Mouse (Mus musculus) forebrain, embryonic 15.5 days (tissue): ENCODE measurements around the gene Hcrtr2. TPM values are rescaled to one million over a fixed set of nuclear protein-coding genes. Genes with fewer than 3 reads are reported as not detected.

Experiments
- ATAC-seq: fragments of 200-750 bp; cut with Nextera tagmentation; replicated peaks from 2 replicates; pipeline ENCODE4 v1.8.0; 2017; ENCODE audit warnings: mild to moderate bottlenecking, moderate TSS enrichment, moderate library complexity
- H3K27ac ChIP-seq: fragments of 300-500 bp; sonication (generic); replicated peaks from 2 replicates; pipeline ENCODE4 v1.5.1; 2015; ENCODE audit warnings: mild to moderate bottlenecking, inconsistent platforms
- H3K27me3 ChIP-seq: fragments of 300-500 bp; sonication (generic); 2 replicates; pipeline ENCODE4 v1.6.1; 2015; ENCODE audit warnings: inconsistent platforms
- H3K36me3 ChIP-seq: fragments of 300-500 bp; sonication (generic); 2 replicates; pipeline ENCODE4 v1.6.1; 2015; ENCODE audit warnings: mild to moderate bottlenecking, inconsistent platforms
- H3K4me1 ChIP-seq: fragments of 300-500 bp; sonication (generic); 2 replicates; pipeline ENCODE4 v1.6.1; 2015; ENCODE audit warnings: inconsistent platforms
- H3K4me2 ChIP-seq: fragments of 300-500 bp; sonication (generic); replicated peaks from 2 replicates; pipeline ENCODE4 v1.6.1; 2015; ENCODE audit warnings: mild to moderate bottlenecking, inconsistent platforms
- H3K4me3 ChIP-seq: fragments of 300-500 bp; sonication (generic); 2 replicates; pipeline ENCODE4 v1.5.1; 2015; ENCODE audit warnings: mild to moderate bottlenecking, inconsistent platforms
- H3K9ac ChIP-seq: fragments of 300-500 bp; sonication (generic); replicated peaks from 2 replicates; pipeline ENCODE4 v1.6.1; 2015; ENCODE audit warnings: mild to moderate bottlenecking, inconsistent platforms
- H3K9me3 ChIP-seq: fragments of 300-500 bp; sonication (generic); 2 replicates; pipeline ENCODE4 v1.6.1; 2016; ENCODE audit warnings: inconsistent platforms
- WGBS: fragments of 180-500 bp; shearing (Covaris S2); methylation state at CpG from one replicate; pipeline ENCODE4 v1.1.7; 2015; ENCODE audit warnings: mixed read lengths; 5-methylcytosine and 5-hydroxymethylcytosine counted together
- polyA plus RNA-seq: library from polyadenylated mRNA; unstranded; fragments of >200 nt; fragmentation: Nextera tagmentation; extraction: Ambion mirVana; gene quantifications from 2 replicates; pipeline ENCODE4 v1.2.1, GENCODE M21; 2015

The Hcrtr2 gene
- polyA plus RNA-seq, 1 experiment from 2014 or later = 2.9 TPM

GRCm38 (mm10) chr9:76313921-76314320 is 9.7 kb downstream of the Hcrtr2 start:
- Histone ChIP-seq H3K4me3 (no peak overlapping the region), H3K27ac (no peak overlapping the region), H3K4me1 (no peaks in the 10 kb centered on the region), H3K9ac (no peak overlapping the region), H3K9me3 (no peaks in the 10 kb centered on the region), H3K27me3 (no peaks in the 10 kb centered on the region), H3K4me2 (no peak overlapping the region), H3K36me3 (no peaks in the 10 kb centered on the region)
- ATAC-seq = no peak

GRCm38 (mm10) chr9:76312221-76312620 is 11.4 kb downstream of the Hcrtr2 start:
- WGBS = 58% methylated on average over 1 of the region's 1 CpGs
- ATAC-seq = no peak

GRCm38 (mm10) chr9:76291384-76291783 is 32.3 kb downstream of the Hcrtr2 start:
- WGBS = 70% methylated on average over 5 of the region's 5 CpGs
- H3K27ac ChIP-seq = no peak overlapping the region
- H3K4me3 ChIP-seq = no peak overlapping the region
- no peaks in the 10 kb centered on the region for H3K27me3 ChIP-seq
- H3K4me2 ChIP-seq = no peak overlapping the region
- no peaks in the 10 kb centered on the region for H3K4me1 ChIP-seq
- H3K36me3 ChIP-seq = no peaks in the 10 kb centered on the region
- no peak overlapping the region for H3K9ac ChIP-seq
- no peak for ATAC-seq
- H3K9me3 ChIP-seq = no peaks in the 10 kb centered on the region

More at GRCm38 (mm10) chr9:76312221-76312620, 11.4 kb downstream of the Hcrtr2 start:
- Histone ChIP-seq H3K27me3 (no peaks in the 10 kb centered on the region), H3K27ac (no peak overlapping the region), H3K4me1 (no peaks in the 10 kb centered on the region), H3K4me3 (no peak overlapping the region), H3K9me3 (no peaks in the 10 kb centered on the region), H3K36me3 (no peaks in the 10 kb centered on the region), H3K9ac (no peak overlapping the region), H3K4me2 (no peak overlapping the region)

GRCm38 (mm10) chr9:76270886-76271285 is 52.8 kb downstream of the Hcrtr2 start:
- Histone ChIP-seq H3K27ac (no peak overlapping the region), H3K36me3 (no peaks in the 10 kb centered on the region), H3K27me3 (no peaks in the 10 kb centered on the region), H3K4me2 (no peak overlapping the region), H3K9ac (no peak overlapping the region), H3K9me3 (no peaks in the 10 kb centered on the region), H3K4me1 (no peaks in the 10 kb centered on the region), H3K4me3 (no peak overlapping the region)
- 0 out of 2 replicates have a peak, but pooled peaks have one; percentile 38 for ATAC-seq

- H3K4me2 ChIP-seq = no peak overlapping the region
- no peak overlapping the region for H3K4me3 ChIP-seq
- no peaks in the 10 kb centered on the region for H3K27me3 ChIP-seq
- no peaks in the 10 kb centered on the region for H3K9me3 ChIP-seq
- no peak for ATAC-seq
- WGBS = 85% methylated on average over 5 of the region's 5 CpGs
- no peaks in the 10 kb centered on the region for H3K36me3 ChIP-seq
- no peaks in the 10 kb centered on the region for H3K4me1 ChIP-seq
- no peak overlapping the region for H3K9ac ChIP-seq
- no peak overlapping the region for H3K27ac ChIP-seq
These were observed 65.9 kb downstream of the Hcrtr2 start for GRCm38 (mm10) chr9:76257731-76258130.

GRCm38 (mm10) chr9:76252544-76252943 is 71.1 kb downstream of the Hcrtr2 start:
- WGBS = 89% methylated on average over 7 of the region's 7 CpGs

GRCm38 (mm10) chr9:76252109-76252508 is 71.5 kb downstream of the Hcrtr2 start:
- H3K36me3 ChIP-seq = no peaks in the 10 kb centered on the region
- H3K4me1 ChIP-seq = no peaks in the 10 kb centered on the region
- no peak overlapping the region for H3K4me3 ChIP-seq
- H3K27ac ChIP-seq = no peak overlapping the region
- H3K4me2 ChIP-seq = no peak overlapping the region
- H3K27me3 ChIP-seq = no peaks in the 10 kb centered on the region
- no peaks in the 10 kb centered on the region for H3K9me3 ChIP-seq
- no peak for ATAC-seq
- no peak overlapping the region for H3K9ac ChIP-seq
- WGBS = 94% methylated on average over 4 of the region's 4 CpGs

More at GRCm38 (mm10) chr9:76252544-76252943, 71.1 kb downstream of the Hcrtr2 start:
- Histone ChIP-seq H3K4me1 (no peaks in the 10 kb centered on the region), H3K4me2 (no peak overlapping the region), H3K9ac (no peak overlapping the region), H3K27me3 (no peaks in the 10 kb centered on the region), H3K4me3 (no peak overlapping the region), H3K27ac (no peak overlapping the region), H3K9me3 (no peaks in the 10 kb centered on the region), H3K36me3 (no peaks in the 10 kb centered on the region)
- no peak for ATAC-seq

GRCm38 (mm10) chr9:76242322-76242721 is 81.3 kb downstream of the Hcrtr2 start:
- H3K4me2 ChIP-seq = no peak overlapping the region

GRCm38 (mm10) chr9:76237946-76238345 is 85.7 kb downstream of the Hcrtr2 start:
- H3K4me1 ChIP-seq = peaks cover 7% of the 10 kb centered on the region
- WGBS = 89% methylated on average over 5 of the region's 5 CpGs

More at GRCm38 (mm10) chr9:76242322-76242721, 81.3 kb downstream of the Hcrtr2 start:
- Histone ChIP-seq H3K9me3 (no peaks in the 10 kb centered on the region), H3K4me3 (no peak overlapping the region), H3K27ac (no peak overlapping the region), H3K9ac (no peak overlapping the region), H3K36me3 (no peaks in the 10 kb centered on the region), H3K27me3 (no peaks in the 10 kb centered on the region), H3K4me1 (no peaks in the 10 kb centered on the region)
- 71% methylated on average over 1 of the region's 1 CpGs for WGBS
- ATAC-seq = no peak

GRCm38 (mm10) chr9:76237243-76237642 is 86.4 kb downstream of the Hcrtr2 start:
- Histone ChIP-seq H3K4me2 (0 out of 2 replicates have a peak overlapping the region, but pooled peaks have one; percentile 20), H3K9ac (no peak overlapping the region), H3K4me3 (no peak overlapping the region), H3K27ac (no peak overlapping the region), H3K27me3 (no peaks in the 10 kb centered on the region), H3K36me3 (no peaks in the 10 kb centered on the region), H3K4me1 (peaks cover 7% of the 10 kb centered on the region), H3K9me3 (no peaks in the 10 kb centered on the region)
- no peak for ATAC-seq
- 61% methylated on average over 12 of the region's 12 CpGs for WGBS

More at GRCm38 (mm10) chr9:76237946-76238345, 85.7 kb downstream of the Hcrtr2 start:
- no peak overlapping the region for H3K27ac ChIP-seq
- no peak overlapping the region for H3K4me2 ChIP-seq
- no peak for ATAC-seq
- H3K9me3 ChIP-seq = no peaks in the 10 kb centered on the region
- no peak overlapping the region for H3K4me3 ChIP-seq
- H3K36me3 ChIP-seq = no peaks in the 10 kb centered on the region
- H3K27me3 ChIP-seq = no peaks in the 10 kb centered on the region
- no peak overlapping the region for H3K9ac ChIP-seq

GRCm38 (mm10) chr9:76236626-76237025 is 87.0 kb downstream of the Hcrtr2 start:
- H3K4me1 ChIP-seq = peaks cover 7% of the 10 kb centered on the region
- no peaks in the 10 kb centered on the region for H3K27me3 ChIP-seq
- H3K9ac ChIP-seq = no peak overlapping the region
- 1% methylated on average over 7 of the region's 7 CpGs for WGBS
- H3K4me2 ChIP-seq = peak overlapping the region; percentile 78
- no peaks in the 10 kb centered on the region for H3K36me3 ChIP-seq
- no peak overlapping the region for H3K27ac ChIP-seq
- peak overlapping the region; percentile 40 for H3K4me3 ChIP-seq
- peak; percentile 91 for ATAC-seq
- H3K9me3 ChIP-seq = no peaks in the 10 kb centered on the region

GRCm38 (mm10) chr9:76235945-76236503 is 87.6 kb downstream of the Hcrtr2 start:
- Histone ChIP-seq H3K27ac (no peak overlapping the region), H3K4me1 (peaks cover 7% of the 10 kb centered on the region)

GRCm38 (mm10) chr9:76234899-76235298 is 88.8 kb downstream of the Hcrtr2 start:
- Histone ChIP-seq H3K9ac (no peak overlapping the region), H3K9me3 (no peaks in the 10 kb centered on the region), H3K36me3 (no peaks in the 10 kb centered on the region), H3K27ac (no peak overlapping the region), H3K4me3 (no peak overlapping the region), H3K4me1 (peaks cover 7% of the 10 kb centered on the region), H3K27me3 (no peaks in the 10 kb centered on the region), H3K4me2 (no peak overlapping the region)
- WGBS = 61% methylated on average over 7 of the region's 7 CpGs
- no peak for ATAC-seq

More at GRCm38 (mm10) chr9:76235945-76236503, 87.6 kb downstream of the Hcrtr2 start:
- Histone ChIP-seq H3K4me3 (peak overlapping the region; percentile 40), H3K27me3 (no peaks in the 10 kb centered on the region), H3K9me3 (no peaks in the 10 kb centered on the region), H3K4me2 (peak overlapping the region; percentile 78), H3K36me3 (no peaks in the 10 kb centered on the region), H3K9ac (peak overlapping the region; percentile 37)
- WGBS = 3% methylated on average over 14 of the region's 14 CpGs
- peak; percentile 69 for ATAC-seq
